Mouse (Mus musculus) cortical plate, adult 2 months (tissue): ENCODE measurements around the gene Il33. TPM values are rescaled to one million over a fixed set of nuclear protein-coding genes. Genes with fewer than 3 reads are reported as not detected.

ENCODE experiments used
- H3K27ac ChIP-seq: fragments of 200-500 bp; 2 replicates; pipeline ENCODE4 v1.5.1; 2012; ENCODE audit warnings: low read length, control low read depth, inconsistent platforms; ENCODE audit not compliant: insufficient read depth
- H3K4me1 ChIP-seq: fragments of 200-500 bp; 2 replicates; pipeline ENCODE4 v1.6.1; 2011; ENCODE audit warnings: low read length; ENCODE audit not compliant: control insufficient read depth, insufficient read depth
- H3K4me3 ChIP-seq: fragments of 200-500 bp; 2 replicates; pipeline ENCODE4 v1.5.1; 2011; ENCODE audit warnings: mild to moderate bottlenecking, low read length, control low read depth; ENCODE audit not compliant: insufficient read depth
- CTCF ChIP-seq: fragments of 200-500 bp; IDR thresholded peaks from 2 replicates; pipeline ENCODE4 v1.5.1; 2011; ENCODE audit warnings: mild to moderate bottlenecking, control low read depth, low read length; ENCODE audit not compliant: insufficient read depth; ENCODE audit errors: extremely low read depth
- POLR2A ChIP-seq: fragments of 200-500 bp; IDR thresholded peaks from 2 replicates; pipeline ENCODE4 v1.6.1; 2011; ENCODE audit warnings: mild to moderate bottlenecking, low read length, control low read depth; ENCODE audit not compliant: insufficient read depth; ENCODE audit errors: extremely low read depth
- polyA plus RNA-seq: library from polyadenylated mRNA; depleted of rRNA; stranded (reverse); fragments of >200 nt; gene quantifications from 2 replicates; pipeline ENCODE4 v1.2.3, GENCODE M21; 2012; rRNA removed

Gene Il33
- polyA plus RNA-seq, 1 experiment, result 37.2 TPM

GRCm38 (mm10) chr19:29979452-29980089 lies 54.7 kb downstream of the Il33 start:
- Histone ChIP-seq H3K27ac (no peak overlapping the region), H3K4me3 (no peak overlapping the region), H3K4me1 (peaks cover 2% of the 10 kb centered on the region; the same call in 1 of the 2 replicates)
- TF ChIP-seq CTCF, result no peak
- no peak for TF ChIP-seq POLR2A

DNA sequence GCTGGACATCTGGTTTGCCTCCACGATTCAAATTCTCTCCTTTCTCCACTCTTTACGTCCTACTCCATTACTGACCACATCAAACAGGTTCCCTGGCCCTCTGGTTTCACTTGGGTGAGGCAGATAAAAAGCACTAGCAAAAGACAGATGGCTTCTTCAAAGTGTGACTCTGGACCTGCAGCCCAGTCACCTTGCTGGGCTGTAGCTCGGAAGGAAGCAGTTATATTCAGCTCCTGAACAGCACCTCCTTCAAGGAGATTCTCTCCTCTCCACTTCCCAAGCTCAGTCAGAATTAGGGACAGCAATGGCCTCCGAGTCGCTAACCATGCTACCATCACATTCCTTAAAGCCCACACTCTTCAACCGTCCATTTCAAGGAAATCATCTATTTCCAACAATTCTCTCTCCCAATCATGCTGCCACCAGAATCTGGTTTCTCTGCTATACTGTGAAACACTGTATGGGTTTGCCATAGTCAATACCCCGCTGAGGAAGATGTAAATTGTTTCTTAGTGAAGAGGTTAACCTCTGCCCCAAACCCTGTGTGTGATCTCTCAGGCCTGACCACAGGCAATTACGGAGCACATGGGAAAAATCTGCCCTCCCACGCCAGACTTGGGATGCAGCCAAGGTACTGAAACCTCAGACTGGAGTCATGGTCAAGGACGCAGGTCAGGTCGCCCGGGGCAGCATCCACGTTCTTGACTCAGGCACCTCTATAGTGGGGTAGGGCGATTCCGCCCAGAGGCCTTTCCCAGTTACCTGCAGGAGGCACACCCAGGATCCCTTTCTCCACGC lies 59.5 kb downstream of the Il33 start:
- Histone ChIP-seq H3K4me1 (peaks cover 2% of the 10 kb centered on the region; the same call in 1 of the 2 replicates), H3K27ac (no peak overlapping the region), H3K4me3 (no peak overlapping the region)
- TF ChIP-seq CTCF (no peak), POLR2A (no peak)

GRCm38 (mm10) chr19:29986464-29987091 lies 61.7 kb downstream of the Il33 start:
- TF ChIP-seq CTCF (no peak), POLR2A (no peak)
- H3K27ac ChIP-seq, result no peak overlapping the region
- H3K4me3 ChIP-seq, result no peak overlapping the region
- no peaks in the 10 kb centered on the region; the same call in 1 of the 2 replicates for H3K4me1 ChIP-seq

GRCm38 (mm10) chr19:30000406-30001365 lies 75.8 kb downstream of the Il33 start:
- Histone ChIP-seq H3K4me3 (no peak overlapping the region), H3K4me1 (no peaks in the 10 kb centered on the region), H3K27ac (no peak overlapping the region)
- TF ChIP-seq POLR2A, result no peak
- TF ChIP-seq CTCF, result no peak

DNA sequence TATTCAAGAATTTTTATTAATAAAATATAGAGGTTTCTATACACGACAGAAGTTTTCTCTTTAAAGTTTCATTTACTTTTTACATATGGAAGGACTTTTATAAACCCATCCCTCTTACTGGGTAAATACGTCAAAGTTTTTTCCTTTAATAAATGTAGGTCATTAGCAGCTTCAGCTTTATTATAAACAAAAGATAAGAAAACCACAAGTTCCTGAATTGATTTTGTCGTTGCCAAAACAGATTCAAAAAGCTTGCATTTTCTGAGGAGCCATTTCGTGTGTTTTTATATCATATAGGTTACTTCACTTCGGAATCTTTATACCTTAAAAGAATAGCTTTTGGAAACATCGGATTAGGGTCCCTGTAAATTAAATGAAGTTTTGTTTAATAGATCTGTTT lies 76.6 kb downstream of the Il33 start:
- no peak overlapping the region for H3K4me3 ChIP-seq
- no peaks in the 10 kb centered on the region for H3K4me1 ChIP-seq
- no peak overlapping the region for H3K27ac ChIP-seq
- TF ChIP-seq CTCF, result no peak

- TF ChIP-seq CTCF (no peak), POLR2A (no peak)
- H3K4me1 ChIP-seq, result no peaks in the 10 kb centered on the region
- no peak within 1 kb of the TSS for H3K4me3 ChIP-seq
- no peak within 1 kb of the TSS for H3K27ac ChIP-seq
Measured at GRCm38 (mm10) chr19:30003621-30004020, 78.7 kb downstream of the Il33 start, which contains the start of gene Trpd52l3. Gene Trpd52l3 (plus strand): TSS chr19:30003790.

GRCm38 (mm10) chr19:30006371-30006770 lies 81.5 kb downstream of the Il33 start:
- no peak overlapping the region for H3K27ac ChIP-seq
- no peak overlapping the region for H3K4me3 ChIP-seq
- no peaks in the 10 kb centered on the region for H3K4me1 ChIP-seq
- TF ChIP-seq POLR2A, result no peak
- no peak for TF ChIP-seq CTCF

Other genes with a start within 250 kb of the Il33 start
- gene Mlana, start 227.3 kb upstream of the Il33 start, polyA plus RNA-seq, result not detected in 2 replicates
- gene 9930021J03Rik, start 119.1 kb upstream of the Il33 start, polyA plus RNA-seq, result 27.0 and 27.4 TPM in 2 replicates
- gene Ranbp6, start 112.1 kb upstream of the Il33 start, polyA plus RNA-seq, result 14.5 and 15.9 TPM in 2 replicates
- gene Trpd52l3, start 78.7 kb downstream of the Il33 start, polyA plus RNA-seq, result not detected in 2 replicates
- 67.3 and 69.1 TPM in 2 replicates for gene Uhrf2, start 105.4 kb downstream of the Il33 start, polyA plus RNA-seq